Mouse (Mus musculus): ENCODE measurements at regions not wholly inside any gene's neighbourhood (a gene's known extent, or its start where the extent isn't known, plus 50 kb on each side); places are given as distances from the start of the nearest gene placed in this dataset.

DNA sequence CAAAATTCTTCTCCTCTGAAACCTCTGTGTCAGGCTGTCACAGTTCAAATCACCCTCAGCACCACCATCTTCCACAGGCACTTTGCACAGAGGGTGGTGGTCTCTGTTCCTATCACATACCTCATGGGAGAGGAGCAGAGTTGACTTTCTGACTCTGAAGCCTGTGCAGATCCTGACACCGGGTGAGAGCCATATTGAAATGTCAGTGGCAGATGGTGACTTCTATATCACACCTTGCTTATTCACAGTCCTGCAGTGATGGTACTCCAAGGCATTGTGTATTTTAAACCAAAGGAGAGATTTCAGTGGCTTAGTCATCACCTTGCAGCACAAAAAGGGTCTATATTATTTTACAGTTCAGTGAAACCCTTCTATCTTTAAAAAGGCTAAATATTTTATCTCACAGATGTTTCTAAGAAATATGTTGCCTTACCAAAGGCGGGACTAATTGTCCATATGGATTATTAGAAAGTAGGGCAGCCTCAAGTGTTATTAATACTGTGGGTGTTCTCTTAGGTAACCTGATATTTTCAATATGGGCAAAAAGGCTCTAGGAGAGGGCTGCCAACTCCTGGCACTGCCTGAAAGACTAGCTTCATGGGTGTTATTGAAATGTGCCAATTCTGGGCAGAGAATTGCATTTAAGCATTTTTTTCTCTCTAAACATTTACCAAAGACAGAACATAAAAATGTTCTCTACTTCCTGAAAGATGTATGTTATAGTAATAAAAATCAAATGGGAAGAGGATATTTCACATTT is 378.1 kb downstream of the Fat4 start:
- TF ChIP-seq CTCF (IDR thresholded peaks at IDR 0.05; ENCODE audit: low read depth) = no peak
- no peak for TF ChIP-seq EP300 (optimal IDR thresholded peaks at IDR 0.05)

Measured in stomach, postnatal 0 days (tissue).